Mouse (Mus musculus): Measurements from ENCODE around the gene Pcbd2. TPM values are rescaled to one million over a fixed set of nuclear protein-coding genes. Genes with fewer than 3 reads are reported as not detected.

Gene Pcbd2
- polyA plus RNA-seq, 1 experiment from 2014 or later, result 49.2 TPM

Other genes with a start within 250 kb of the Pcbd2 start
- 118 and 164 TPM in 2 replicates for gene Dbn1, start 239.3 kb upstream of the Pcbd2 start, polyA plus RNA-seq (2014; fragmentation: Nextera tagmentation; extraction: Ambion mirVana)
- 136 and 141 TPM in 2 replicates for gene Pdlim7, start 213.7 kb upstream of the Pcbd2 start, polyA plus RNA-seq (2014; fragmentation: Nextera tagmentation; extraction: Ambion mirVana)
- 1.9 and 2.2 TPM in 2 replicates for gene Dok3, start 198.1 kb upstream of the Pcbd2 start, polyA plus RNA-seq (2014; fragmentation: Nextera tagmentation; extraction: Ambion mirVana)
- 94.1 and 94.7 TPM in 2 replicates for gene Ddx41, start 190.7 kb upstream of the Pcbd2 start, polyA plus RNA-seq (2014; fragmentation: Nextera tagmentation; extraction: Ambion mirVana)
- gene Fam193b, start 156.2 kb upstream of the Pcbd2 start, polyA plus RNA-seq (2014; fragmentation: Nextera tagmentation; extraction: Ambion mirVana), result 36.7 and 39.3 TPM in 2 replicates
- 73.5 and 232 TPM in 2 replicates for gene Tmed9, start 153.6 kb upstream of the Pcbd2 start, polyA plus RNA-seq (2014; fragmentation: Nextera tagmentation; extraction: Ambion mirVana)
- 13.5 and 18.2 TPM in 2 replicates for gene B4galt7, start 127.5 kb upstream of the Pcbd2 start, polyA plus RNA-seq (2014; fragmentation: Nextera tagmentation; extraction: Ambion mirVana)
- 58.3 and 60.3 TPM in 2 replicates for gene Caml, start 104.4 kb upstream of the Pcbd2 start, polyA plus RNA-seq (2014; fragmentation: Nextera tagmentation; extraction: Ambion mirVana)
- gene Ddx46, start 92.3 kb upstream of the Pcbd2 start, polyA plus RNA-seq (2014; fragmentation: Nextera tagmentation; extraction: Ambion mirVana), result 35.7 and 48.5 TPM in 2 replicates
- 55.2 and 77.6 TPM in 2 replicates for gene B230219D22Rik, start 34.2 kb upstream of the Pcbd2 start, polyA plus RNA-seq (2014; fragmentation: Nextera tagmentation; extraction: Ambion mirVana)
- gene Txndc15, start 12.7 kb upstream of the Pcbd2 start, polyA plus RNA-seq (2014; fragmentation: Nextera tagmentation; extraction: Ambion mirVana), result 87.1 and 91.7 TPM in 2 replicates
- gene Catsper3, start 57.2 kb downstream of the Pcbd2 start, polyA plus RNA-seq (2014; fragmentation: Nextera tagmentation; extraction: Ambion mirVana), result 0.32 TPM in 1 of 2 replicates, not detected in the other
- 0.37 and 0.42 TPM in 2 replicates for gene Pitx1, start 108.8 kb downstream of the Pcbd2 start, polyA plus RNA-seq (2014; fragmentation: Nextera tagmentation; extraction: Ambion mirVana)